Mouse (Mus musculus): ENCODE measurements around the gene Itgb1bp2. TPM values are rescaled to one million over a fixed set of nuclear protein-coding genes. Genes with fewer than 3 reads are reported as not detected.
"Not testable (repeated sequence)": the region's sequence is repeated elsewhere in the genome, so short reads cannot be mapped to it uniquely, and the experiment has no call there.

Gene Itgb1bp2
- polyA plus RNA-seq, 1 experiment from 2014 or later = 1.6 TPM

DNA sequence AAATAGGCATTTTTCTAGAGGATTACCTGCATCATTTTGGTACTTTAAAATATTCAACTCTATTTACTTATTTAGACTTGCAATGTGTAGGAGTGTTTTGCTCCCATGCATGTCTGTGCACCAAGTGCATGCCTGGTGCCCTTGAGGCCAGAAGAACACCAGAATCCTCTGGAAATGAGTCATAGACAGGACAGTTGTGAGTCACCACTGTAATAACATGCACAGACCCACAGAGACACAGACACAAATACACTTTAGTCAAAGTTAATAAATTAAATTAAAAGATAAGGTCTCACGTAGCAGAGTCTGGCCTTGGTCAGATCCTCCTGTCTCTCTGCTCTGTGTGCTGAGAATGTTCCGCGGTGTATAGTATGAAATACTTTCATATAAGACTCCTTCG is 23.3 kb downstream of the Itgb1bp2 start:
- no peak for ATAC-seq (replicated peaks)
- WGBS = 96% methylated on average over 4 of the region's 4 CpGs
- H3K4me1 ChIP-seq = no peaks in the 10 kb centered on the region
- H3K27ac ChIP-seq = no peak overlapping the region
- H3K4me2 ChIP-seq = no peak overlapping the region
- H3K9ac ChIP-seq = no peak overlapping the region
- no peaks in the 10 kb centered on the region for H3K9me3 ChIP-seq
- no peaks in the 10 kb centered on the region for H3K27me3 ChIP-seq (replicated peaks)
- no peaks in the 10 kb centered on the region for H3K36me3 ChIP-seq (replicated peaks)
- no peak overlapping the region for H3K4me3 ChIP-seq

DNA sequence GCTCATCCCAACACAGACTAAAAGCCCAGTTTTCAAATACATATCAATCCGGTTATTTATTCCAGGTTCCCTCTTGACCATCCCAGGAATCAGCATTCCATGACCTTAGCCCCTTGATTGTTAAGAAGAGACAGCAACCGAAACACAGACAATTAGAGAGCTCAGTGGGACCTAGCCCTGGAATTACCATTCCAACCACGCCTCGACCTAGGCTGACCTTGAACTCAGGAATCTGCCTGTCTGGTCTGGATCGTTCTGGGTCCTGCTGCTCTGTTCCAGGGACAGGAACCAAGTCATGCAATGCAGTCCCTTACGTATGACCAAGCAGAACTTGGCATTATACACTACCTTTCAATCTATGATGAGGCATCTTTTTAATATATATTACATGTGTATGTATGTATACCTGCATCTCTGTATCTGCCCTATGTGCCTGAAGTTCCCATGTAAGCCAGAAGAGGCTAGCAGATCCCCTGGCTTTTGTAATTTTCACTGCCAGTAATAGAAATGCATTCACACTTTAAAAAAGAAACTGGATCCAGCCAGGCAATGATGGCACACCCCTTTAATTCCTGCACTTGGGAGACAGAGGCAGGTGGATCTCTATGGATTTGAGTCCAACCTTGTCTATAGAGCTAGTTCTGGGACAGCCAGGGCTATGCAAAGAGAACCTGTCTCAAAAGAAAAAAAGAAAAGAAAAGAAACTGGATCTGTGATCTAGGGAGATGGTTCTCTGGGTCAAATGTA is 32.9 kb downstream of the Itgb1bp2 start:
- 73% methylated on average over 6 of the region's 6 CpGs for WGBS
- Histone ChIP-seq H3K27me3 (replicated peaks) (no peaks in the 10 kb centered on the region), H3K36me3 (replicated peaks) (no peaks in the 10 kb centered on the region), H3K9ac (no peak overlapping the region), H3K4me1 (no peaks in the 10 kb centered on the region), H3K4me2 (no peak overlapping the region), H3K4me3 (no peak overlapping the region), H3K9me3 (no peaks in the 10 kb centered on the region), H3K27ac (no peak overlapping the region)
- ATAC-seq (replicated peaks) = no peak

GRCm38 (mm10) chrX:101486487-101487152 is 37.7 kb downstream of the Itgb1bp2 start:
- H3K27ac ChIP-seq; H3K9ac ChIP-seq; ATAC-seq (replicated peaks); H3K4me1 ChIP-seq; H3K27me3 ChIP-seq (replicated peaks); H3K36me3 ChIP-seq (replicated peaks); H3K4me3 ChIP-seq; H3K9me3 ChIP-seq; H3K4me2 ChIP-seq: not testable (repeated sequence)
- 29% methylated on average over 10 of the region's 12 CpGs for WGBS

Other genes starting within 250 kb of the Itgb1bp2 start
- 45.1 and 46.4 TPM in 2 replicates for gene Snx12, start 226.5 kb upstream of the Itgb1bp2 start, polyA plus RNA-seq (2015; fragmentation: Nextera tagmentation; extraction: Ambion mirVana)
- gene Foxo4, start 194.6 kb upstream of the Itgb1bp2 start, polyA plus RNA-seq (2015; fragmentation: Nextera tagmentation; extraction: Ambion mirVana) = 0.97 TPM in 2 replicates
- not detected in 2 replicates for gene Gm614, start 185.1 kb upstream of the Itgb1bp2 start, polyA plus RNA-seq (2015; fragmentation: Nextera tagmentation; extraction: Ambion mirVana)
- gene Il2rg, start 180.8 kb upstream of the Itgb1bp2 start, polyA plus RNA-seq (2015; fragmentation: Nextera tagmentation; extraction: Ambion mirVana) = 6.7 and 7.2 TPM in 2 replicates
- not detected in 2 replicates for gene Gm20489, start 180.1 kb upstream of the Itgb1bp2 start, polyA plus RNA-seq (2015; fragmentation: Nextera tagmentation; extraction: Ambion mirVana)
- gene Med12, start 175.1 kb upstream of the Itgb1bp2 start, polyA plus RNA-seq (2015; fragmentation: Nextera tagmentation; extraction: Ambion mirVana) = 26.6 and 29.1 TPM in 2 replicates
- 89.5 and 90.3 TPM in 2 replicates for gene Nlgn3, start 149.9 kb upstream of the Itgb1bp2 start, polyA plus RNA-seq (2015; fragmentation: Nextera tagmentation; extraction: Ambion mirVana)
- 1.0 and 1.1 TPM in 2 replicates for gene Gjb1, start 72.7 kb upstream of the Itgb1bp2 start, polyA plus RNA-seq (2015; fragmentation: Nextera tagmentation; extraction: Ambion mirVana)
- gene Zmym3, start 28.2 kb upstream of the Itgb1bp2 start, polyA plus RNA-seq (2015; fragmentation: Nextera tagmentation; extraction: Ambion mirVana) = 94.3 and 102 TPM in 2 replicates
- 335 and 336 TPM in 2 replicates for gene Nono, start 19.8 kb upstream of the Itgb1bp2 start, polyA plus RNA-seq (2015; fragmentation: Nextera tagmentation; extraction: Ambion mirVana)
- gene Taf1, start 83.6 kb downstream of the Itgb1bp2 start, polyA plus RNA-seq (2015; fragmentation: Nextera tagmentation; extraction: Ambion mirVana) = 16.1 and 19.7 TPM in 2 replicates
- gene Ogt, start 191.0 kb downstream of the Itgb1bp2 start, polyA plus RNA-seq (2015; fragmentation: Nextera tagmentation; extraction: Ambion mirVana) = 203 and 222 TPM in 2 replicates